Mouse (Mus musculus) kidney, adult 2 months (tissue): ENCODE data around the gene Srek1. TPM values are rescaled to one million over a fixed set of nuclear protein-coding genes. Genes with fewer than 3 reads are reported as not detected.
A peak's percentile ranks its signal among the peaks of the same experiment; 100 is the strongest.

Experiments used
- DNase-seq: peaks from one replicate; pipeline ENCODE4 v3.0.0; 2021
- H3K27ac ChIP-seq: fragments of 200-500 bp; 2 replicates; pipeline ENCODE4 v1.5.1; 2012; ENCODE audit warnings: low read depth, low read length, control low read depth, inconsistent platforms; ENCODE audit not compliant: insufficient read depth
- H3K27me3 ChIP-seq: fragments of 200-500 bp; replicated peaks from 2 replicates; pipeline ENCODE4 v1.6.1; 2012; ENCODE audit warnings: mild to moderate bottlenecking, moderate library complexity, low read length, inconsistent platforms; ENCODE audit not compliant: control insufficient read depth, insufficient read depth
- H3K36me3 ChIP-seq: fragments of 200-500 bp; 2 replicates; pipeline ENCODE4 v1.6.1; 2012; ENCODE audit warnings: mild to moderate bottlenecking, moderate library complexity, low read length, inconsistent platforms; ENCODE audit not compliant: control insufficient read depth, insufficient read depth
- H3K4me1 ChIP-seq: fragments of 200-500 bp; 2 replicates; pipeline ENCODE4 v1.6.1; 2011; ENCODE audit warnings: low read length; ENCODE audit not compliant: control insufficient read depth, insufficient read depth
- H3K4me3 ChIP-seq: fragments of 200-500 bp; 2 replicates; pipeline ENCODE4 v1.5.1; 2011; ENCODE audit warnings: mild to moderate bottlenecking, low read depth, low read length, control low read depth; ENCODE audit not compliant: insufficient read depth
- CTCF ChIP-seq: fragments of 200-500 bp; conservative IDR thresholded peaks from 2 replicates; pipeline ENCODE4 v1.5.1; 2011; ENCODE audit warnings: low read depth, mild to moderate bottlenecking, control low read depth, low read length, moderate library complexity, mixed read lengths; ENCODE audit not compliant: insufficient read depth, insufficient read length
- POLR2A ChIP-seq: fragments of 200-500 bp; IDR thresholded peaks from one replicate; pipeline ENCODE4 v1.6.1; 2011; ENCODE audit warnings: low read depth, low read length, control low read depth
- WGBS: fragments of 180-500 bp; shearing (Covaris S2); methylation state at CpG from one replicate; pipeline ENCODE4 v1.1.7; 2018; 5-methylcytosine and 5-hydroxymethylcytosine counted together
- polyA plus RNA-seq: library from polyadenylated mRNA; depleted of rRNA; stranded (reverse); fragments of >200 nt; gene quantifications from 2 replicates; pipeline ENCODE4 v1.2.3, GENCODE M21; 2012

Srek1 gene
- polyA plus RNA-seq, 1 experiment = 34.0 TPM

DNA sequence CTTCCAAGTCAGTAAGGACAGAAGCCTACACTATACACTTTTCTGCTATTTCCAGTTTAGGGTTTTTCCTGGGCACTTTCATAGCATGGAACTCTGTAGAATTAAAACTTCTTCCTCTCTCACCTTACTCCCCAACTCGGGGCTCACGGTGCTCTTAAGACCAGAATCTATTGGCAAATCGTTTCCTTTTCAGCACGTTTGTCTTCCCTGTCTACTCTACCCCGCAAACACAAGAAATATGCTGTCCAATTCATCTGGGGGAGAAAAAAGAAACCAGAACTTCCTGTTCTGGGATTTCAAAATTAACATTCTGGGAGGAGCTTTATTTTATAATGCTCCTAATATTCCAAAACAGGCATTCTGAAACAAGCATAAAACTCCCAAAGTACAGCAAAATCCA is 6.5 kb downstream of the Srek1 start:
- DNase-seq = no peak
- H3K4me1 ChIP-seq = peaks cover 5% of the 10 kb centered on the region; the same call in 1 of the 2 replicates
- H3K36me3 ChIP-seq = peaks cover 7% of the 10 kb centered on the region; the same call in 1 of the 2 replicates
- WGBS = 50% methylated on average over 5 of the region's 5 CpGs
- no peak overlapping the region for H3K4me3 ChIP-seq
- H3K27ac ChIP-seq = no peak overlapping the region
- TF ChIP-seq CTCF (no peak), POLR2A (no peak)
- no peaks in the 10 kb centered on the region for H3K27me3 ChIP-seq

DNA sequence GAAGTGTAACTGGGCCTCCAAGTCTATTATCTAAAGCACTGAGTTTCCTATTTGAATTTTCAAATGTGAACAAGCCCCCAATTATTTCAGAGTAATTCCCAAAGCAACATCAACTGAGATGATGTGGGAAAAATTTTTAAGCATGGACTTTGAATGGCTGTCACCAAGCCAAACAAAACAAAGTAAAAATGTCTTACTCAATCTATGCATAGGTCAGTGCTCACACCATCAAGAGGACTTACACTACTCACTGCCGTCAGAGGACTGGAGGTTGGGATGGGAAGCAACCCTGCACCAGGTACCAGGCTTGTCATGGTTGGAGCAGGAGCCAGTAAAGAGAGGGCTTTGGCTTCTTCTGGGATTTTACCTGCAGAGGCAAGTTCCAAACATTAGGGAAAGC is 10.8 kb downstream of the Srek1 start:
- 38% methylated on average over 1 of the region's 1 CpGs for WGBS
- Histone ChIP-seq H3K36me3 (peaks cover 17% of the 10 kb centered on the region), H3K27ac (no peak overlapping the region), H3K4me1 (0 out of 2 replicates have a peak, but pooled peaks cover 2% of the 10 kb centered on the region), H3K27me3 (no peaks in the 10 kb centered on the region), H3K4me3 (no peak overlapping the region)
- no peak for DNase-seq
- TF ChIP-seq POLR2A (no peak), CTCF (no peak)

DNA sequence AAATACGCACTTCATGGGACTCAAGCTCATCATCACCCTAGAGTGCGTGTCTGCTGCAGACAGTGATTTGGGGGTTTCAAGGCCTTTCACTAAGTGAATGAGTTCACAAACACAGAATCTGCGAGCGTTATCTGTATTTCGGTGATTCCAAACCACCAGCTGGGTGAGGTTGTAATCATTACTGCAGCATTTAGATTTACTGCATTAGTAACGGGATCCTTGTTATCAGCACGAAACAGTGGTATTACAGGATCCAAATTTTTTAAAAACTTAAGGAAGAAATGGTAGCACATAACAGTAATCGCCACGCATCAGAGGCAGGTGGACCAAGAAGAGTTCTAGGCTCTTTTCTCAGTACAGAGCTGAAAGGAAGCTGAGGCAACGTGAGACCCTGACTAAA is 12.4 kb downstream of the Srek1 start:
- DNase-seq = no peak
- TF ChIP-seq POLR2A = no peak
- no peak for TF ChIP-seq CTCF
- Histone ChIP-seq H3K27me3 (no peaks in the 10 kb centered on the region), H3K4me3 (no peak overlapping the region), H3K36me3 (peaks cover 19% of the 10 kb centered on the region), H3K4me1 (0 out of 2 replicates have a peak, but pooled peaks cover 2% of the 10 kb centered on the region), H3K27ac (no peak overlapping the region)
- 89% methylated on average over 10 of the region's 10 CpGs for WGBS

DNA sequence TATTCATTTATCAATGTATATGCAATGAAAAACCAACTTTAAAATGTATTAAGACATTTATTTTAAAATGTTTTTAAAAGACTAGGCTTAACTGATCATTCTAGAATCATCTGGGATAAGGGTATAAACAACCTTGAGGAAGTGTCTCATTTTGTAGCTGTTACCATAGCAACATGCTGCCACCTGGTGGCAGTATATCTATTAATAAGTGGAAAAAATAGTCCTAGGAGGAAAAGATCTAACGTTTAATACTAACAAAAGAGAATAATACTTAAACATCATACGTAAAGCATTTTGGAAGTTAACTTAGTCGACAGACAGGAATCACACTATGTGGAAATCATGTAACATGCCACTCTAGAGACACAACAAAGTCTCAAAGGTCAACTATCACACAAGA is 23.0 kb downstream of the Srek1 start:
- H3K27ac ChIP-seq = no peak overlapping the region
- no peaks in the 10 kb centered on the region for H3K4me1 ChIP-seq
- WGBS = 38% methylated on average over 3 of the region's 3 CpGs
- no peak overlapping the region for H3K4me3 ChIP-seq
- H3K27me3 ChIP-seq = no peaks in the 10 kb centered on the region
- H3K36me3 ChIP-seq = peaks cover 5% of the 10 kb centered on the region
- DNase-seq = peak; percentile 47
- TF ChIP-seq POLR2A = no peak
- no peak for TF ChIP-seq CTCF

DNA sequence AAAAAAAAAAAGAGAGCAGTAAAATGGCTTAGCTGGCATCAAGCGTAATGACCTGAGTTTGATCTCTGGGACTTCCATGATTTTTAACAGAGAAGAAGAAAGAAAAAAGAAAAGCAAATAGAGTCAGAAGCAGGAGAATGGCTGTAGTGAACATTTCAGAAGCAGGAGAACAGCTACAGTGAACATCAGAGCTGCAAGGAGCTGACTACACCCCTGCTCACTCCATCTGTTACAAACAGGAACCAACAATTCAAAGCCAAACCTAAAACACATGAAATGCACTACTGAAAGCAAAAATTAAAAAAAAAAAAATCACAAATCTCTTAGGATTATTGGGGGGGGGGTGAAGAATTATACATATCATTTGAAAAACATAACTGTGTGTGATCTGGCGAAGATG is 28.7 kb downstream of the Srek1 start:
- Histone ChIP-seq H3K4me3 (no peak overlapping the region), H3K27me3 (no peaks in the 10 kb centered on the region), H3K36me3 (peaks cover 17% of the 10 kb centered on the region), H3K4me1 (no peaks in the 10 kb centered on the region), H3K27ac (no peak overlapping the region)
- TF ChIP-seq CTCF (no peak), POLR2A (no peak)
- 97% methylated on average over 2 of the region's 2 CpGs for WGBS
- no peak for DNase-seq

DNA sequence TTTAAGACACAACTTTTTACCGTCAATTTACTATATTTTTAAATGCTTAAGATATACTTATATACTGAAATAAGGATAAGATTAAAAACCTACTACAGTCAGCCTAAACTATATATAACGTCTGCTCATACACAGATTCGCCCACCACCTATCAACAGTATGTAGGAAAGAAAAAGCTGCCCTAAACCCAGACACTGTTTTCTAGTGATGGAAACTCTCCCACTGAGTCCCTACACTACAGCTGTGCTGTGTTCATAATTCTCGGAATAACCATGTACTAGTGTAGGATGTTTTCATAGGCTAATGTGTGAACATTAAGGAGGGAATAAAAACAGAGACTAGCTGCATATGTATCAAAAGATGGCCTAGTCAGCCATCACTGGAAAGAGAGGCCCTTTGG is 29.2 kb downstream of the Srek1 start:
- Histone ChIP-seq H3K27me3 (no peaks in the 10 kb centered on the region), H3K4me1 (no peaks in the 10 kb centered on the region), H3K27ac (no peak overlapping the region), H3K4me3 (no peak overlapping the region), H3K36me3 (peaks cover 15% of the 10 kb centered on the region)
- WGBS = 93% methylated on average over 4 of the region's 4 CpGs
- DNase-seq = no peak
- no peak for TF ChIP-seq POLR2A
- no peak for TF ChIP-seq CTCF

DNA sequence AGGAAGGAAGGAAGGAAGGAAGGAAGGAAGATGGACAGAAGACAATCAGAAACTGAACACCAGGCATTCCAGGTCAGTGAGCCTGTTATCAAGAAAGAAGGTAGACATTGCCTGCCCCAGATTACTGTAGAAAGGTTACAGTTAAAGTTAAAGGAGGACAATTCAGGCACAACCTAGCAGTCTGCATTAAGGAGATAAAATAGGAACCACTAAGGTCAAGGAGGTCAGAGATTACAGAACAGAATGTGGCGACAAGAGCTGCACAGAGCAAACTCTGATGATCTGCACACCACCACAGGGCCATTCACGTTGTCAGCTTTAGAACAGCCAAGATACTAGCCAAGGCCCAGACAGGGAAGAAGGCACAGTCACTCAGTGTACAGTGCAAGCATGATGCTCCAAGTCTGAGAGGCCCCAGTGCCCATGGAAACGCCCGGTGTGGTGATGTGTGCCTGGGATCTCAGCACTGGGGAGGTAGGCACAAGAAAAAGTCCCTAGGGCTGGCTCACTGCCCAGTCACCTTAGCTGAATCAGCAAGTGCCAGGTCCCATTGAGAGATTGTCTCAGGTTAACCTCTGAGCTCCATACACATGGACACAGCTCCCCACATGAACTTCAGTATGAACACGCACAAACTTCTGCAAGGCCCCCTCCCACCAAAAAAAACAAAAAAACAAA is 38.9 kb downstream of the Srek1 start:
- no peaks in the 10 kb centered on the region for H3K4me1 ChIP-seq
- peak; percentile 21 for DNase-seq
- TF ChIP-seq CTCF = no peak
- no peak for TF ChIP-seq POLR2A
- H3K4me3 ChIP-seq = no peak overlapping the region
- H3K27me3 ChIP-seq = no peaks in the 10 kb centered on the region
- no peak overlapping the region for H3K27ac ChIP-seq
- H3K36me3 ChIP-seq = no peaks in the 10 kb centered on the region; the same call in 1 of the 2 replicates
- WGBS = 88% methylated on average over 5 of the region's 5 CpGs
